Mouse (Mus musculus): Measurements from ENCODE around the gene Mmd2. TPM values are rescaled to one million over a fixed set of nuclear protein-coding genes. Genes with fewer than 3 reads are reported as not detected.

Mmd2 gene
- polyA plus RNA-seq, 1 experiment = not detected

GRCm38 (mm10) chr5:142547066-142547465, 61.5 kb downstream of the Mmd2 start:
- H3K4me2 ChIP-seq (ENCODE audit: low read depth) = no peak overlapping the region
- no peaks in the 10 kb centered on the region for H3K79me2 ChIP-seq (ENCODE audit: control insufficient read depth, insufficient read depth)
- H3K36me3 ChIP-seq (ENCODE audit: control insufficient read depth, insufficient read depth) = no peaks in the 10 kb centered on the region
- no peak for TF ChIP-seq POLR2A (IDR thresholded peaks at IDR 0.05; ENCODE audit: insufficient read length, low read depth)
- no peak for TF ChIP-seq SRF (IDR thresholded peaks at IDR 0.05; ENCODE audit: control insufficient read depth, insufficient read length, low read depth)
- TF ChIP-seq TCF12 (IDR thresholded peaks at IDR 0.05; ENCODE audit: insufficient read depth, poor library complexity, severe bottlenecking) = no peak
- no peak for TF ChIP-seq TCF3 (IDR thresholded peaks at IDR 0.05; ENCODE audit: insufficient read length, low read depth)
- TF ChIP-seq MAX (IDR thresholded peaks at IDR 0.05; ENCODE audit: low read depth) = no peak
- no peak for TF ChIP-seq USF1 (IDR thresholded peaks at IDR 0.05; ENCODE audit: low read depth)
- no peak for TF ChIP-seq MYOG (IDR thresholded peaks at IDR 0.05; ENCODE audit: control insufficient read depth in 1 of 3, insufficient read depth in 1 of 3, insufficient read length in 2 of 3, low read depth in 2 of 3)
- no peak for TF ChIP-seq E2F4 (IDR thresholded peaks at IDR 0.05; ENCODE audit: insufficient read depth)
- no peak for TF ChIP-seq REST (IDR thresholded peaks at IDR 0.05; ENCODE audit: insufficient read depth, insufficient read length)
- no peak overlapping the region for H3K4me3 ChIP-seq
- H3K27me3 ChIP-seq (ENCODE audit: control insufficient read depth, insufficient read depth, insufficient read length) = no peaks in the 10 kb centered on the region
- no peak overlapping the region for H3ac ChIP-seq (ENCODE audit: control insufficient read depth, insufficient read length)

- Histone ChIP-seq H3K4me2 (ENCODE audit: low read depth) (no peak overlapping the region), H3ac (ENCODE audit: control insufficient read depth, insufficient read length) (no peak overlapping the region), H3K27me3 (ENCODE audit: control insufficient read depth, insufficient read depth, insufficient read length) (no peaks in the 10 kb centered on the region), H3K79me2 (ENCODE audit: control insufficient read depth, insufficient read depth) (no peaks in the 10 kb centered on the region), H3K4me3 (no peak overlapping the region), H3K36me3 (ENCODE audit: control insufficient read depth, insufficient read depth) (no peaks in the 10 kb centered on the region)
- TF ChIP-seq POLR2AphosphoS2 (IDR thresholded peaks at IDR 0.05; ENCODE audit: insufficient read length, low read depth) (no peak), REST (IDR thresholded peaks at IDR 0.05; ENCODE audit: insufficient read depth, insufficient read length) (no peak)
These were observed 62.3 kb downstream of the Mmd2 start for GRCm38 (mm10) chr5:142546344-142546743.

DNA sequence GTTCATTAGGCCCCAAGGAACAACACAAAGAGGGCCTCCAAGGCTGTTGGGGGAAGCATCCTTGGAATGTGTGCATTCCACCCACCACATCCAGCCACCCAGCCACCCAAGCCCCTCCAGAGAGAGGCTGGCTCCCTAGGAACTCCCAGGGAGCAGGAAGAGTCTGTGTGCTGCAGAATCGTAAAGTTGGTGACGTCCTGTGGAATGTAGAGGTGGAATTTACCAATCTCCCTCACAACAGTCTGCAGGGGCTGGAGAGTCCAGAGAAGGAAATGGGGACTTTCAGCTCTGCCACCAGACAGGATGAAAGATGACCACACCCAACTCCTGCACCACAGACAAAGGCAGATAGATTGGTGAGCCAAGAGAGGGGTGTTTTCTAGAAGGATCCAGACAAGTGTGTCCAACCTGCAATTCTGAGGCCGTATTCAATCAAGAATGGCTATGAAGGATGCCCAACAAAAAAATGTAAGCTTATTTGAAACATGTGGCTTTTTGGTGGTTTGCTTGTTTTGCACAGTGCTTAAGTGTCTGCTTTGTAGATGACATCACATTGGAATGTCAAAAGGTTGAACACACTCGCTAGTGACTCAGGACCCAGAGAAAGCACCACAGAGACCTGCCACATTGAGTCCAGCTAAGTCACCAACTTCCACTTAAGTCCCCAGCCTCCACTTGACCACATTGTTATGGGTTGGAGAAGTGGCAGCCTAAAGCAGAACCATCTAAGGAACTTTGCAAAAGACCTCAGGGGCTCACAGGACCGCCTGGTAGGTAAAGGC, 63.4 kb downstream of the Mmd2 start:
- no peak overlapping the region for H3K4me3 ChIP-seq
- no peak overlapping the region for H3ac ChIP-seq (ENCODE audit: control insufficient read depth, insufficient read length)
- no peaks in the 10 kb centered on the region for H3K36me3 ChIP-seq (ENCODE audit: control insufficient read depth, insufficient read depth)
- TF ChIP-seq USF1 (IDR thresholded peaks at IDR 0.05; ENCODE audit: low read depth) (no peak), POLR2AphosphoS2 (IDR thresholded peaks at IDR 0.05; ENCODE audit: insufficient read length, low read depth) (no peak), REST (IDR thresholded peaks at IDR 0.05; ENCODE audit: insufficient read depth, insufficient read length) (no peak), E2F4 (IDR thresholded peaks at IDR 0.05; ENCODE audit: insufficient read depth) (no peak), TCF3 (IDR thresholded peaks at IDR 0.05; ENCODE audit: insufficient read length, low read depth) (no peak), POLR2A (IDR thresholded peaks at IDR 0.05; ENCODE audit: insufficient read length, low read depth) (no peak), SRF (IDR thresholded peaks at IDR 0.05; ENCODE audit: control insufficient read depth, insufficient read length, low read depth) (no peak), MYOG (IDR thresholded peaks at IDR 0.05; ENCODE audit: control insufficient read depth in 1 of 3, insufficient read depth in 1 of 3, insufficient read length in 2 of 3, low read depth in 2 of 3) (no peak), CEBPB (IDR thresholded peaks at IDR 0.05; ENCODE audit: insufficient read depth, poor library complexity, severe bottlenecking) (no peak), TCF12 (IDR thresholded peaks at IDR 0.05; ENCODE audit: insufficient read depth, poor library complexity, severe bottlenecking) (no peak), MAX (IDR thresholded peaks at IDR 0.05; ENCODE audit: low read depth) (no peak)
- peak overlapping the region; percentile 14 for H3K4me2 ChIP-seq (ENCODE audit: low read depth)
- no peaks in the 10 kb centered on the region for H3K79me2 ChIP-seq (ENCODE audit: control insufficient read depth, insufficient read depth)
- no peaks in the 10 kb centered on the region for H3K27me3 ChIP-seq (ENCODE audit: control insufficient read depth, insufficient read depth, insufficient read length)

GRCm38 (mm10) chr5:142537286-142537685, 71.3 kb downstream of the Mmd2 start:
- Histone ChIP-seq H3K4me2 (ENCODE audit: low read depth) (no peak overlapping the region), H3K4me3 (no peak overlapping the region), H3K36me3 (ENCODE audit: control insufficient read depth, insufficient read depth) (no peaks in the 10 kb centered on the region), H3ac (ENCODE audit: control insufficient read depth, insufficient read length) (no peak overlapping the region), H3K27me3 (ENCODE audit: control insufficient read depth, insufficient read depth, insufficient read length) (no peaks in the 10 kb centered on the region), H3K79me2 (ENCODE audit: control insufficient read depth, insufficient read depth) (no peaks in the 10 kb centered on the region)
- TF ChIP-seq SRF (IDR thresholded peaks at IDR 0.05; ENCODE audit: control insufficient read depth, insufficient read length, low read depth) = no peak
- TF ChIP-seq TCF12 (IDR thresholded peaks at IDR 0.05; ENCODE audit: insufficient read depth, poor library complexity, severe bottlenecking) = no peak
- no peak for TF ChIP-seq CEBPB (IDR thresholded peaks at IDR 0.05; ENCODE audit: insufficient read depth, poor library complexity, severe bottlenecking)
- TF ChIP-seq MAX (IDR thresholded peaks at IDR 0.05; ENCODE audit: low read depth) = no peak
- no peak for TF ChIP-seq TCF3 (IDR thresholded peaks at IDR 0.05; ENCODE audit: insufficient read length, low read depth)
- no peak for TF ChIP-seq MYOD1 (IDR thresholded peaks at IDR 0.05; ENCODE audit: control insufficient read depth in 1 of 3, insufficient read length in 2 of 3, low read depth in 2 of 3)
- TF ChIP-seq REST (IDR thresholded peaks at IDR 0.05; ENCODE audit: insufficient read depth, insufficient read length) = no peak
- no peak for TF ChIP-seq POLR2AphosphoS2 (IDR thresholded peaks at IDR 0.05; ENCODE audit: insufficient read length, low read depth)
- TF ChIP-seq E2F4 (IDR thresholded peaks at IDR 0.05; ENCODE audit: insufficient read depth) = no peak
- no peak for TF ChIP-seq POLR2A (IDR thresholded peaks at IDR 0.05; ENCODE audit: insufficient read length, low read depth)

GRCm38 (mm10) chr5:142535388-142535787, 73.2 kb downstream of the Mmd2 start:
- Histone ChIP-seq H3K27me3 (ENCODE audit: control insufficient read depth, insufficient read depth, insufficient read length) (no peaks in the 10 kb centered on the region), H3K36me3 (ENCODE audit: control insufficient read depth, insufficient read depth) (no peaks in the 10 kb centered on the region), H3ac (ENCODE audit: control insufficient read depth, insufficient read length) (no peak overlapping the region), H3K4me2 (ENCODE audit: low read depth) (no peak overlapping the region), H3K79me2 (ENCODE audit: control insufficient read depth, insufficient read depth) (no peaks in the 10 kb centered on the region), H3K4me3 (no peak overlapping the region)
- no peak for TF ChIP-seq SRF (IDR thresholded peaks at IDR 0.05; ENCODE audit: control insufficient read depth, insufficient read length, low read depth)
